ENCODE assay signal across 10 mouse cellular contexts in genomic region chr1:153542726-153543320, GRCm38 (mm10). TPM values are rescaled to one million over a fixed set of nuclear protein-coding genes. Genes with fewer than 3 reads are reported as not detected.
A peak's percentile ranks its signal among the peaks of the same experiment; 100 is the strongest.
DNase-seq lines count a peak whose midpoint lies in the region; ATAC-seq lines count a peak whose summit lies in the region.
"Had no signal": no experiment of that assay in that cellular context is flagged by ENCODE, and none has a peak within 500 bp of the region (broad histone marks: within the 10 kb centered on the region; RNA-seq: fewer than 3 reads in every experiment).

No protein-coding gene starts in this region.

- DNase-seq in adrenal gland, adult (ENCODE audit: inconsistent age in 2 of 2, low spot score in 1 of 2): peak; percentile 37 to 72
- DNase-seq in adrenal gland, adult 18-20 months (ENCODE audit: low spot score in 2 of 2): no peak
- peak; percentile 73 for DNase-seq in kidney, postnatal 10 days
- no peak for DNase-seq in frontal cortex, postnatal 10 days (ENCODE audit: low spot score in 2 of 2)
- no peak for DNase-seq in right cerebral cortex, postnatal 36 days (ENCODE audit: low spot score in 2 of 2)

- H3K27me3 ChIP-seq in heart, embryonic 11.5 days (ENCODE audit: control insufficient read depth, insufficient read depth, low read length): no peaks in the 10 kb centered on the region
- H3K27me3 ChIP-seq in midbrain, embryonic 16.5 days (ENCODE audit: control insufficient read depth, insufficient read depth, low read depth, low read length): no peaks in the 10 kb centered on the region
- H3K27me3 ChIP-seq: forebrain, embryonic 13.5 days had no signal

- no peaks in the 10 kb centered on the region for H3K9me3 ChIP-seq in heart, embryonic 11.5 days (replicated peaks; ENCODE audit: control insufficient read depth, low read length)
- no peaks in the 10 kb centered on the region for H3K9me3 ChIP-seq in midbrain, embryonic 16.5 days (replicated peaks; ENCODE audit: control insufficient read depth, low read length, poor library complexity, severe bottlenecking)
- H3K9me3 ChIP-seq: forebrain, embryonic 13.5 days had no signal

- H3K4me3 ChIP-seq in heart, embryonic 11.5 days (ENCODE audit: low read depth, low read length): no peak overlapping the region
- no peak overlapping the region for H3K4me3 ChIP-seq in midbrain, embryonic 16.5 days (ENCODE audit: low read depth, low read length)
- H3K4me3 ChIP-seq: forebrain, embryonic 13.5 days had no signal

- no peaks in the 10 kb centered on the region for H3K36me3 ChIP-seq in heart, embryonic 11.5 days (ENCODE audit: control insufficient read depth, insufficient read depth, low read length)
- no peaks in the 10 kb centered on the region for H3K36me3 ChIP-seq in midbrain, embryonic 16.5 days (ENCODE audit: control insufficient read depth, insufficient read depth, low read length)

- ATAC-seq in heart, embryonic 11.5 days (replicated peaks; ENCODE audit: insufficient number of reproducible peaks, low FRiP score, low TSS enrichment): peak; percentile 79
- ATAC-seq in megakaryocyte-erythroid progenitor cell, adult 5-6 weeks (replicated peaks; ENCODE audit: low FRiP score, low TSS enrichment, poor library complexity, severe bottlenecking): peak; percentile 18; the same call in 1 of the 2 replicates
- ATAC-seq in midbrain, embryonic 16.5 days: no peak
- ATAC-seq: activated CD4-positive, CD25-positive, alpha-beta regulatory T cell, adult 4 months; forebrain, embryonic 13.5 days had no signal

- 9% methylated on average over 7 of the region's 7 CpGs for whole genome bisulfite sequencing in heart, embryonic 11.5 days (ENCODE audit: insufficient replicate concordance)
- WGBS in midbrain, embryonic 16.5 days: 46% methylated on average over 7 of the region's 7 CpGs

- H3K4me1 ChIP-seq in heart, embryonic 11.5 days (ENCODE audit: control insufficient read depth, insufficient read depth, low read length): peaks cover 12% of the 10 kb centered on the region
- 0 out of 2 replicates have a peak, but pooled peaks cover 2% of the 10 kb centered on the region for H3K4me1 ChIP-seq in midbrain, embryonic 16.5 days (ENCODE audit: control insufficient read depth, insufficient read depth, low read length)

- peak overlapping the region; percentile 44 for H3K4me2 ChIP-seq in heart, embryonic 11.5 days
- no peak overlapping the region for H3K4me2 ChIP-seq in midbrain, embryonic 16.5 days (ENCODE audit: low read length)
- H3K4me2 ChIP-seq: forebrain, embryonic 13.5 days had no signal

- peak overlapping the region; percentile 66 for H3K27ac ChIP-seq in heart, embryonic 11.5 days (ENCODE audit: low read depth, low read length)
- H3K27ac ChIP-seq in midbrain, embryonic 16.5 days (ENCODE audit: low read length): no peak overlapping the region
- H3K27ac ChIP-seq: forebrain, embryonic 13.5 days had no signal

- no peak overlapping the region for H3K9ac ChIP-seq in heart, embryonic 11.5 days (ENCODE audit: low read depth, low read length)
- no peak overlapping the region for H3K9ac ChIP-seq in midbrain, embryonic 16.5 days (ENCODE audit: low read depth, low read length)
- H3K9ac ChIP-seq: forebrain, embryonic 13.5 days had no signal

RNA-seq across cellular contexts. Expression of gene Npl, which starts 7.0 kb away (rescaled TPM):
- total RNA-seq in adrenal gland, adult 18-20 months (2021): 1 to 10 TPM; 4.2 to 5.0 TPM
- polyA plus RNA-seq in heart, embryonic 11.5 days (2014; fragmentation: Nextera tagmentation; extraction: Ambion mirVana): 6.3 and 7.2 TPM in 2 replicates
- 2.1 and 4.5 TPM in 2 replicates for total RNA-seq in megakaryocyte-erythroid progenitor cell, adult 5-6 weeks (2014; fragmentation: Nextera tagmentation)
- total RNA-seq in megakaryocyte-erythroid progenitor cell, adult 5-6 weeks (2017): 3.4 and 7.2 TPM in 2 replicates
- 11.2 and 13.3 TPM in 2 replicates for polyA plus RNA-seq in midbrain, embryonic 16.5 days (2015; fragmentation: Nextera tagmentation; extraction: Ambion mirVana)
- polyA plus RNA-seq: activated CD4-positive, CD25-positive, alpha-beta regulatory T cell, adult 4 months had no signal

RNA-seq across cellular contexts. Expression of gene Dhx9, which starts 55.4 kb away (rescaled TPM):
- 100 to 1,000 TPM in 1 of 2 experiments, 10 to 100 TPM in 1; 90.3 to 110 TPM for total RNA-seq in adrenal gland, adult 18-20 months (2021)
- 17.7 and 21.2 TPM in 2 replicates for polyA plus RNA-seq in heart, embryonic 11.5 days (2014; fragmentation: Nextera tagmentation; extraction: Ambion mirVana)
- 209 and 268 TPM in 2 replicates for total RNA-seq in megakaryocyte-erythroid progenitor cell, adult 5-6 weeks (2014; fragmentation: Nextera tagmentation)
- total RNA-seq in megakaryocyte-erythroid progenitor cell, adult 5-6 weeks (2017): 136 and 213 TPM in 2 replicates
- polyA plus RNA-seq in midbrain, embryonic 16.5 days (2015; fragmentation: Nextera tagmentation; extraction: Ambion mirVana): 22.1 and 29.5 TPM in 2 replicates

Comparison
In these comparisons a context has a peak if more than half of its experiments do, and no peak if none do; other contexts are left out.
1. DNase-seq: peak in adrenal gland, adult (2 of 2) and kidney, postnatal 10 days (single experiment); none in adrenal gland, adult 18-20 months (0 of 2), frontal cortex, postnatal 10 days (0 of 2) and right cerebral cortex, postnatal 36 days (0 of 2).